In the genomic region with DNA sequence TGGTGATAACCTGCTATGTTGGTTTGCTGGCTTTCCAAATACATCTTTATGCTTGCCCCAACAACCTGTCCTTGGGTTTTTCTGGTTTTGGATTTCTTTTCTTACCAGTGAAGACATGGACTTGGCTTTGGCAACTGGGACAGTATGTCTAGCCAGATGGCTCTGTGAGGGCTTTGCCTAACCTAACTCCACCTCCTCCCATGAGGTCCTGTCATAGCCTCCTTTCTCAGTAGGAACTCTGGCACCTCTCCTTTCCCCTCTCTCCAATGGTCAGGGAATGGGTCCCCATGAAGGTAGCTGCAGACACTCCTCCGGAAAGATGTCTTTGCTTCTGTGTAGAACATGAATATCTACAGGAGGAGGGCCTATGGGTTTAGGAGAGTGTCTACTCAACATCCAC, we compare ENCODE assay signal across 15 mouse cellular contexts. TPM values are rescaled to one million over a fixed set of nuclear protein-coding genes. Genes with fewer than 3 reads are reported as not detected.
A peak's percentile ranks its signal among the peaks of the same experiment; 100 is the strongest.
DNase-seq lines count a peak whose midpoint lies in the region; ATAC-seq lines count a peak whose summit lies in the region.
"Had no signal": no experiment of that assay in that cellular context is flagged by ENCODE, and none has a peak within 500 bp of the region (broad histone marks: within the 10 kb centered on the region; RNA-seq: fewer than 3 reads in every experiment).

No protein-coding gene starts in this region.

- no peaks in the 10 kb centered on the region for H3K4me1 ChIP-seq in heart, embryonic 11.5 days (ENCODE audit: control insufficient read depth, insufficient read depth, low read length)
- H3K4me1 ChIP-seq: heart, embryonic 13.5 days; midbrain, embryonic 15.5 days had no signal

- no peak overlapping the region for H3K9ac ChIP-seq in heart, embryonic 11.5 days (ENCODE audit: low read depth, low read length)
- H3K9ac ChIP-seq: heart, embryonic 13.5 days; hindbrain, embryonic 14.5 days; midbrain, embryonic 15.5 days had no signal

- ATAC-seq in heart, embryonic 11.5 days (replicated peaks; ENCODE audit: insufficient number of reproducible peaks, low FRiP score, low TSS enrichment), result no peak
- ATAC-seq: midbrain, embryonic 15.5 days had no signal

- no peak overlapping the region for H3K27ac ChIP-seq in heart, embryonic 11.5 days (ENCODE audit: low read depth, low read length)
- H3K27ac ChIP-seq: heart, embryonic 13.5 days; hindbrain, embryonic 14.5 days; midbrain, embryonic 15.5 days had no signal

- H3K27me3 ChIP-seq in heart, embryonic 11.5 days (ENCODE audit: control insufficient read depth, insufficient read depth, low read length), result no peaks in the 10 kb centered on the region
- H3K27me3 ChIP-seq: heart, embryonic 13.5 days; midbrain, embryonic 15.5 days had no signal

- no peak overlapping the region for H3K4me2 ChIP-seq in heart, embryonic 11.5 days
- H3K4me2 ChIP-seq: heart, embryonic 13.5 days; hindbrain, embryonic 14.5 days; midbrain, embryonic 15.5 days had no signal

- no peaks in the 10 kb centered on the region for H3K36me3 ChIP-seq in heart, embryonic 11.5 days (ENCODE audit: control insufficient read depth, insufficient read depth, low read length)
- H3K36me3 ChIP-seq: heart, embryonic 13.5 days; midbrain, embryonic 15.5 days had no signal

- DNase-seq in heart, adult 11 months, result peak; percentile 96
- peak; percentile 59 for DNase-seq in cerebellum, adult 11 months
- peak; percentile 43 to 53 for DNase-seq in cerebellum, postnatal 10 days
- DNase-seq in heart, postnatal 36 days, result peak; percentile 39 to 44
- no peak for DNase-seq in right cerebral cortex, postnatal 10 days (ENCODE audit: low spot score in 2 of 2)
- DNase-seq in urinary bladder, adult 2 months (ENCODE audit: low spot score), result no peak

- 83% methylated on average over 1 of the region's 1 CpGs for WGBS in heart, embryonic 11.5 days (ENCODE audit: insufficient replicate concordance)

- H3K9me3 ChIP-seq in heart, embryonic 11.5 days (replicated peaks; ENCODE audit: control insufficient read depth, low read length), result no peaks in the 10 kb centered on the region
- H3K9me3 ChIP-seq: heart, embryonic 13.5 days; midbrain, embryonic 15.5 days had no signal

- no peak overlapping the region for H3K4me3 ChIP-seq in heart, embryonic 11.5 days (ENCODE audit: low read depth, low read length)
- H3K4me3 ChIP-seq: heart, embryonic 13.5 days; midbrain, embryonic 15.5 days had no signal

- intact Hi-C loops in heart, postnatal 36 days (cut with DNase I), result no loop called here

RNA-seq across cellular contexts. Expression of a gene that starts 29.7 kb away (rescaled TPM):
- polyA plus RNA-seq in heart, embryonic 11.5 days (2014; fragmentation: Nextera tagmentation; extraction: Ambion mirVana), result not detected in 2 replicates
- total RNA-seq in heart, postnatal 36 days (2021), result not detected
- polyA plus RNA-seq in urinary bladder, adult 2 months (2012; rRNA removed), result 0.57 and 0.78 TPM in 2 replicates
- total RNA-seq: left cerebral cortex, adult 18-20 months; MEL had no signal
- polyA plus RNA-seq: heart, embryonic 13.5 days; hindbrain, embryonic 14.5 days; limb, embryonic 11.5 days; midbrain, embryonic 15.5 days; neural tube, embryonic 11.5 days; testis, adult 2 months had no signal

RNA-seq across cellular contexts. Expression of a gene that starts 43.2 kb away (rescaled TPM):
- polyA plus RNA-seq in heart, embryonic 11.5 days (2014; fragmentation: Nextera tagmentation; extraction: Ambion mirVana), result 0.92 and 1.8 TPM in 2 replicates
- 10 to 100 TPM; 43.8 to 98.9 TPM for total RNA-seq in heart, postnatal 36 days (2021)
- 417 and 461 TPM in 2 replicates for polyA plus RNA-seq in urinary bladder, adult 2 months (2012; rRNA removed)

RNA-seq across cellular contexts. Expression of a gene that starts 45.4 kb away (rescaled TPM):
- polyA plus RNA-seq in heart, embryonic 11.5 days (2014; fragmentation: Nextera tagmentation; extraction: Ambion mirVana), result 0.27 and 0.60 TPM in 2 replicates
- total RNA-seq in heart, postnatal 36 days (2021), result under 1 TPM; 0.33 to 0.53 TPM
- 2.9 and 3.8 TPM in 2 replicates for polyA plus RNA-seq in urinary bladder, adult 2 months (2012; rRNA removed)

RNA-seq across cellular contexts. Expression of a gene that starts 52.7 kb away (rescaled TPM):
- polyA plus RNA-seq in heart, embryonic 11.5 days (2014; fragmentation: Nextera tagmentation; extraction: Ambion mirVana), result 11.5 and 12.1 TPM in 2 replicates
- total RNA-seq in heart, postnatal 36 days (2021), result 10 to 100 TPM; 64.1 to 65.7 TPM
- 201 and 267 TPM in 2 replicates for polyA plus RNA-seq in urinary bladder, adult 2 months (2012; rRNA removed)

Comparison
In these comparisons a context has a peak if more than half of its experiments do, and no peak if none do; other contexts are left out.
1. DNase-seq: peak in heart, adult 11 months (single experiment), cerebellum, adult 11 months (single experiment), cerebellum, postnatal 10 days (2 of 2) and heart, postnatal 36 days (2 of 2); none in right cerebral cortex, postnatal 10 days (0 of 2) and urinary bladder, adult 2 months (single experiment).
2. RNA of a gene that starts 43.2 kb away (polyA plus RNA-seq): 417 to 461 TPM in urinary bladder, adult 2 months; 0.92 to 1.8 TPM in heart, embryonic 11.5 days; every median in the first group is over 100 times any median in the second.